Mouse (Mus musculus) forebrain, embryonic 12.5 days (tissue): Measurements from ENCODE around the gene Cdv3. TPM values are rescaled to one million over a fixed set of nuclear protein-coding genes. Genes with fewer than 3 reads are reported as not detected.

Experiments
- ATAC-seq: fragments of 200-750 bp; cut with Nextera tagmentation; 2 replicates; pipeline ENCODE4 v1.8.0; 2017; ENCODE audit warnings: moderate TSS enrichment; ENCODE audit not compliant: low FRiP score
- H3K27ac ChIP-seq: fragments of 300-500 bp; sonication (generic); 2 replicates; pipeline ENCODE4 v1.5.1; 2016; ENCODE audit warnings: mild to moderate bottlenecking
- H3K27me3 ChIP-seq: fragments of 300-500 bp; sonication (generic); 2 replicates; pipeline ENCODE4 v1.6.1; 2016; ENCODE audit warnings: mild to moderate bottlenecking
- H3K36me3 ChIP-seq: fragments of 300-500 bp; sonication (generic); replicated peaks from 2 replicates; pipeline ENCODE4 v1.6.1; 2016; ENCODE audit warnings: mild to moderate bottlenecking
- H3K4me1 ChIP-seq: fragments of 300-500 bp; sonication (generic); 2 replicates; pipeline ENCODE4 v1.6.1; 2016
- H3K4me2 ChIP-seq: fragments of 300-500 bp; sonication (generic); 2 replicates; pipeline ENCODE4 v1.6.1; 2016; ENCODE audit warnings: mild to moderate bottlenecking, moderate library complexity
- H3K4me3 ChIP-seq: fragments of 300-500 bp; sonication (generic); replicated peaks from 2 replicates; pipeline ENCODE4 v1.5.1; 2016; ENCODE audit warnings: mild to moderate bottlenecking
- H3K9ac ChIP-seq: fragments of 300-500 bp; sonication (generic); 2 replicates; pipeline ENCODE4 v1.6.1; 2016; ENCODE audit warnings: mild to moderate bottlenecking
- H3K9me3 ChIP-seq: fragments of 300-500 bp; sonication (generic); 2 replicates; pipeline ENCODE4 v1.6.1; 2016
- WGBS: fragments of 180-500 bp; shearing (Covaris S2); methylation state at CpG from one replicate; pipeline ENCODE4 v1.1.7; 2016; 5-methylcytosine and 5-hydroxymethylcytosine counted together
- polyA plus RNA-seq: library from polyadenylated mRNA; unstranded; fragments of >200 nt; fragmentation: Nextera tagmentation; extraction: Ambion mirVana; gene quantifications from 2 replicates; pipeline ENCODE4 v1.2.1, GENCODE M21; 2016

Gene Cdv3
- polyA plus RNA-seq, 1 experiment from 2014 or later, result 122 TPM

DNA sequence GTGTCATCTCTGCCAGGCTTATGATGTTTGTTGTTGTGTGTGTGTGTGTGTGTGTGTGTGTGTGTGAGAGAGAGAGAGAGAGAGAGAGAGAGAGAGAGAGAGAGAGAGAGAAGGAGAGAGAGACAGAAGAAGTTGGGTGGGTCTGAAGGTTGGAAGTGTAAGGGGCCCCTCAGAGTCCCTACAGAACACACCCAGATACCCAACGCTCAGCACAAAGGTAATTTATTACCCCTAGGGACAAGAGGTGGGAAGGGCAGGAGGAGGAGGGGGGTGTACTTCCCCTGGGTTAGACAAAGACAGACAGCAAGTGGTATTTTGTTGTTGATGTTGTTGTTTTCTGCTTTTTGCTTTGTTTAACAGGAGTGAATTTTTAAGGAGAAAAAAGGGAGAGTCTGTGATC is 20.0 kb upstream of the Cdv3 start:
- Histone ChIP-seq H3K4me3 (no peak overlapping the region), H3K4me1 (peaks cover 14% of the 10 kb centered on the region), H3K9me3 (no peaks in the 10 kb centered on the region), H3K27me3 (no peaks in the 10 kb centered on the region), H3K9ac (no peak overlapping the region), H3K27ac (no peak overlapping the region), H3K36me3 (no peaks in the 10 kb centered on the region), H3K4me2 (no peak overlapping the region)
- 45% methylated on average over 1 of the region's 1 CpGs for WGBS
- ATAC-seq, result no peak

DNA sequence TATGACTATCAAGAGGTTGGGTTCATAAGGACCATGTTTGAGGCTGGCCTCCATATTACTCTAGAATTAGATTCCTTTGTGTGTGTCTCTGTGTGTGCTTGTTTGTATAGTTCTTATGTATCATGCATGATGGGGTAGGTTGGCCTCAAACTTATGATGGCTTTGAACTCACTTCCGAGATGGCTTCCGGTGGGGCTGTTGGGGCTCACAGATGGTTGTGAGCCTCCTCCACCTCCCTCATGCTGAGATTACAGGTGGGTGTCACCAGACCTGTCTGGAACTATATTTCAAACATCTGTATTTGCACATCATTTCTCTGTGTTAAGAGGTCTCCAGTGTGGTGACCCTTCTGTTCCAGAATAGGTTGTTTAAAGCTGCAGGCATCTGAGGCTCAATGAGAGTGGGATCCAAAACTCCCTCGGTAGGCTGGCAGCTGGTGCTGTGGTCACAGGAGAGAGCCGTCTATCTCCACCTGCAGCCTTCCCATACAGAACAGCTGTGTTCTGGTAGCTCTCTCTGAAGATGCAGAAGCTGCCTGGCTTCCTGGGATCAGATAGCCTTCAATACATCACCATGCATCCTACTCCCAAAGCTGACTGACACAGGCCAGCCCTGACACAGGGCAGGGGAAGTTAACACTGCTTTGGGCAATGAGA is 18.6 kb upstream of the Cdv3 start:
- Histone ChIP-seq H3K27ac (no peak overlapping the region), H3K27me3 (no peaks in the 10 kb centered on the region), H3K4me2 (no peak overlapping the region), H3K9me3 (no peaks in the 10 kb centered on the region), H3K9ac (no peak overlapping the region), H3K4me3 (no peak overlapping the region), H3K36me3 (no peaks in the 10 kb centered on the region), H3K4me1 (peaks cover 14% of the 10 kb centered on the region)
- ATAC-seq, result no peak
- 83% methylated on average over 4 of the region's 4 CpGs for WGBS

DNA sequence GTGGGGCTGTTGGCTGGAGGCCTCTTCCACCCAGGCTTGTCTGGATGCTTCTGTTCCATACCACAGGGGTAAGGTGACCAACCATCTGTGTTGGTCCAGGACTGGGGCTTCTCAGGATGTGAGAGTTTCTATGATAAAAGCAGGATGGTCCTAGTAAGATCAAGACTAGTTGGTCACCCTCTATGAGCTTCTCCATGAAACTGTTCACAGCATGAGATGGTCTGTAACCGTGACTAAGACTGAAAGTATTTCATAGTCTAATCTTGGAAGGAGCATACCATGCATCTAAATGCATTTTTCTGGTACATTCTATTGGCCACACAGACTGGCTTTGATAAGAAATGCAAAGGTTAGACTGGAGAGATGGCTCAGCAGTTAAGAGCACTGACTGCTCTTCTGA is 17.9 kb upstream of the Cdv3 start:
- no peak for ATAC-seq
- H3K9ac ChIP-seq, result no peak overlapping the region
- WGBS, result 94% methylated on average over 1 of the region's 1 CpGs
- H3K27ac ChIP-seq, result no peak overlapping the region
- H3K4me3 ChIP-seq, result no peak overlapping the region
- no peak overlapping the region for H3K4me2 ChIP-seq
- H3K36me3 ChIP-seq, result no peaks in the 10 kb centered on the region
- no peaks in the 10 kb centered on the region for H3K27me3 ChIP-seq
- H3K9me3 ChIP-seq, result no peaks in the 10 kb centered on the region
- peaks cover 14% of the 10 kb centered on the region for H3K4me1 ChIP-seq

DNA sequence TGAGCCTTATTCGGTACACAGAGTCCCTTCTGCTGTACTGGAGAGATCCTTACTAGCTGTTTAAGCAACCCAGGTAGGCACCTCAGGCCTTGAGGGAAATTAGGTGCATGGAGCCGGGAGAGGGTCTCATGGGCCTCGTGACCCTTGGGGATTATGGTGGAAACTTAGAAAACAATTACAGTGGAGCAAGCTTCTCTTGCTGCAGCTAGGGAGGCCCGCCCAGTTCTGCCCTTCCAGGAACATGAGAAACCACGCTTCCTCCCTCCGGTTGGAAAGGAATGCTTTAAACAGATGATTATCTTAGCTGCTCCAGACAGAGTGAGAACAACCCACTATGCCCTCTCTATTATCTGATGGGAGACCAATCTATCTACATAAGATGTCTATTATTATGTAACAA is 17.3 kb upstream of the Cdv3 start:
- no peaks in the 10 kb centered on the region for H3K9me3 ChIP-seq
- 76% methylated on average over 6 of the region's 6 CpGs for WGBS
- H3K4me2 ChIP-seq, result no peak overlapping the region
- H3K4me3 ChIP-seq, result no peak overlapping the region
- no peaks in the 10 kb centered on the region for H3K36me3 ChIP-seq
- H3K27me3 ChIP-seq, result no peaks in the 10 kb centered on the region
- H3K27ac ChIP-seq, result no peak overlapping the region
- no peak for ATAC-seq
- no peak overlapping the region for H3K9ac ChIP-seq
- H3K4me1 ChIP-seq, result peaks cover 14% of the 10 kb centered on the region

DNA sequence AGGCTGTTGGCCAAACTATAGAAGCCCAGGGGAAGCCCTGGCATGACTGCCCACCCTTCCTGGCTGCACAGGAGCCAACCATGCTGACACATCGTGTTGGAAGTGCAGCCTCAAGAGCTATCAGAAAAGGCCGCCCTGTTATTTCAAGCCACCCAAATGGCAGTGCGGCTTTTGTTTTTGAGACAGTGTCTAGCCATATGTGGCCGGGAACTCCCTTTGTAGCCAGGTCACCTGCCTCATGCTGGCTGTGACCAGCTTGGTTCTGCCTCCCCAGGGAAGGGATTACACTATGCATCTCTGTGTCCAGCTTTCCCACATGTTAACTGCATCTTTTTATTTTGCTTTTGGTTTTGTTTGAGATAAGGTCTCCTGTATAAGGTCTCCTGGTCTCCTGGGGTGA is 14.9 kb upstream of the Cdv3 start:
- WGBS, result 84% methylated on average over 4 of the region's 4 CpGs
- H3K4me2 ChIP-seq, result no peak overlapping the region
- no peak for ATAC-seq
- no peak overlapping the region for H3K9ac ChIP-seq
- H3K27me3 ChIP-seq, result no peaks in the 10 kb centered on the region
- no peaks in the 10 kb centered on the region for H3K36me3 ChIP-seq
- H3K9me3 ChIP-seq, result no peaks in the 10 kb centered on the region
- H3K4me3 ChIP-seq, result no peak overlapping the region
- no peaks in the 10 kb centered on the region for H3K4me1 ChIP-seq
- H3K27ac ChIP-seq, result no peak overlapping the region

DNA sequence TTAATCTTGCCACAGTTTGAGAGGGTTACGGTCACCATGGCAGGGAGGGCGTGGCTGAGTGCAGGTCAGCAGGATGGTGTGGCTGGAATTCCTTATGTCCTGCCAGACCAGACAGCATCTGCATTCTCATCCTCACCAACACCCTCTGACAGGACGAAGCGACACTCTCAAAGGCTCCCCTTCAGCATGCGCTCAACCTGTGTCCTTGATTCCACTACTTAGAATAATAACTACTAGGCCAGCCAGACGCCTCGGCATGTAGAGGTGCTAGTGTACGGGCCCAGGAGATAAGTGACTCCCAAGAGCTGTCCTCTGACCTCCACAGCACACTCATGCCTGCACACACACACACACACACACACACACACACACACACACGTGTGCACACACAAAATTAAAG is 13.6 kb upstream of the Cdv3 start:
- WGBS, result 79% methylated on average over 9 of the region's 9 CpGs
- ATAC-seq, result no peak
- no peak overlapping the region for H3K9ac ChIP-seq
- no peak overlapping the region for H3K4me3 ChIP-seq
- H3K4me2 ChIP-seq, result no peak overlapping the region
- no peak overlapping the region for H3K27ac ChIP-seq
- no peaks in the 10 kb centered on the region for H3K4me1 ChIP-seq
- H3K27me3 ChIP-seq, result no peaks in the 10 kb centered on the region
- H3K9me3 ChIP-seq, result no peaks in the 10 kb centered on the region
- H3K36me3 ChIP-seq, result no peaks in the 10 kb centered on the region

DNA sequence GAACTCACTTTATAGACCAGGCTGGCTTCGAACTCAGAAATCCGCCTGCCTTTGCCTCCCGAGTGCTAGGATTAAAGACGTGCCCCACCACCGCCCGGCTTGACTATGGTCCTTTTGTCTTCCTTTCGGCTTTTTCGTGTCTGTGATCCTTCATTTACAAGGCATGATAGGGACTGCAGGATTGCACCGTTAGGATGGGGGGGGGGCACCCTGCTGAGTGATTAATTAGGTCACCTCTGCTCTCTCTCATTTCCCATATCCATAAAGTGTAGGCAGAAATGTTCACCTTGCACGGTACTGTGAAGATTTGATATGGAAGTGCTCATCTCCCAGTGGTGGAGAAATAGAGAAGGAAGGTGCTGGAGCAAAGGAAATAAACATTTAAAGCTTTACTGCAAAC is 13.0 kb upstream of the Cdv3 start:
- Histone ChIP-seq H3K4me2 (no peak overlapping the region), H3K9ac (no peak overlapping the region), H3K27me3 (no peaks in the 10 kb centered on the region), H3K4me3 (no peak overlapping the region), H3K36me3 (no peaks in the 10 kb centered on the region), H3K9me3 (no peaks in the 10 kb centered on the region), H3K27ac (no peak overlapping the region), H3K4me1 (no peaks in the 10 kb centered on the region)
- ATAC-seq, result no peak
- WGBS, result 49% methylated on average over 10 of the region's 10 CpGs

DNA sequence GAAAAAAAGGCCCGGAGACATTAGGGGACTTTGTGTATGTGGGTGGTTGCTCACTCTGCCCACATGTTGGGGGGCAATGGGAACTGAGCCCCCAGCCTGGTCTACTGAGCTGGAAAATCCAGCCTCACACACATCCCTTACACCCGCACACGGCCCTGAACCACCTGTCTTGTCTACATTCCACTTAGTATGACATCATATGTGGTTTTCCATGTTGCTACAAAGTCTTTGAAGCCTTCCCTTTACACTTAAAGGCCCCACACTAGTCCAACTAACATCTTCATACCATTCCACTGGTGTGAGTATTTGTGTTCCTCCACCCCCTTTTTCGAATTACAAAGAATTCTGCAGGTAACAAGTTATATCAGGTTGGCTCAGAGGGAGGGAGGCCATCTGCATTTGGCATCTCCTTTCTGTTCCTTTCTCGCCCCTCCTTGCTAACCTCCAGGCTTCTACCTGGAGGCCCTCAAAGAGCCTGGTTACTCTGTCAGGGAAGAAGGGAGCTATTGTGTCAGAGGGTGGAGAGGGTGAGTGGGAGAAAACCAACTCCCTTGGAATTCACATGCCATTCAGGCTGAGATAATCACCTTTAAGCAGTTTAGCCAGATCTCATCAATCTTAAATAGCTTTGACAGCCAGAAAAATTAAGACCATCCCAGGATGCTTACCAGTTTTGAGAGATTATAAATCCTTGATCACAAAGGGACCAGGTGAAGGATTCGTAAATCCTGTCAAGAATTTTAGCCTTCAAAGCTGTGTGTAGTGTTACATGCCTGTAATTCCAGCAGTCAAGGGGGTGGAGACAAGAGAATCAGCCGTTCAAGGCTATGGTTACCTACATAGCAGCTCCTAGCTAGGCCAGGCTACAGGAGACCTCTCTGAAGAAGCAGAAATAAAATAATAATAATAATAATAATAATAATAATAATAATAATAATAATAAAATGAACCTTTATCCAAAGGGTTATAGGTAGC is 11.0 kb upstream of the Cdv3 start:
- H3K9ac ChIP-seq, result no peak overlapping the region
- no peak for ATAC-seq
- H3K27ac ChIP-seq, result no peak overlapping the region
- no peaks in the 10 kb centered on the region for H3K27me3 ChIP-seq
- 66% methylated on average over 7 of the region's 7 CpGs for WGBS
- H3K36me3 ChIP-seq, result no peaks in the 10 kb centered on the region
- no peak overlapping the region for H3K4me2 ChIP-seq
- H3K4me1 ChIP-seq, result no peaks in the 10 kb centered on the region
- H3K4me3 ChIP-seq, result no peak overlapping the region
- no peaks in the 10 kb centered on the region for H3K9me3 ChIP-seq

DNA sequence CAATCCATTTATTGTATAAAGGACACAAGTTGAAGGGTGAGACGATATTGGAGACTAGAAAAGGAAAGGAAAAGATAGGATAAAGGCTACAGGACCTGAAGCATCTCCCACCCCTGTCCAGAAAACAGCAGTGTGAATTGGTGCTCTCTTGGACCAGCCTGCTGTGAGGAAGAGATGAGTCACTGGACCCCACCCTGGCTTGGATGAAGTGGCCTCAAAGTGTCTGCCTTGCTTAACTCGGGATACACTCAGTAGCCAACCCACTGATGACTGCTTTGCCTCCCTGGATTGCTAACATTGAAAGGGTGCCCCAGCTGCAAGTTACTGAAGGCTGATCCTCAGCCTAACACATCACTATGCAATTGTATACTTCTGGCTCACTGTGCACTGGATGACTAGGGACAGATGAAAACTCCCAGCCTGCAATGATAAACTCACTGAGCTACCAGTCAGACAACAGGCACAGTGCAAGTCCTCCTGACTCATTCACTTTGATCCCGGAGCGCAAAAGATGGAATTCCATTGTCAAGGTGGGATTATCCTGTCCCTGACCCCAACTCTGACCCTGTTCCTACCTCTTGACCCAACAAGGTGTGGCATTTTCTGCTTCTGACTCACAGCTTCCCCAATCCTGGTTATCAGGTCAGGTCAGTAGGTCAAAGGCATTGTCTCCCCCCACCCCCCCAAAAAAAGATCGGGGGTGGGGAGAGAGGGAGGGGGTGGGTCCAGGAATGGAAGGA is 6.8 kb upstream of the Cdv3 start:
- 82% methylated on average over 5 of the region's 5 CpGs for WGBS
- Histone ChIP-seq H3K4me3 (no peak overlapping the region), H3K4me1 (peaks cover 8% of the 10 kb centered on the region), H3K27ac (no peak overlapping the region), H3K27me3 (no peaks in the 10 kb centered on the region), H3K36me3 (0 out of 2 replicates have a peak, but pooled peaks cover 2% of the 10 kb centered on the region), H3K9me3 (no peaks in the 10 kb centered on the region), H3K4me2 (no peak overlapping the region), H3K9ac (no peak overlapping the region)
- no peak for ATAC-seq

DNA sequence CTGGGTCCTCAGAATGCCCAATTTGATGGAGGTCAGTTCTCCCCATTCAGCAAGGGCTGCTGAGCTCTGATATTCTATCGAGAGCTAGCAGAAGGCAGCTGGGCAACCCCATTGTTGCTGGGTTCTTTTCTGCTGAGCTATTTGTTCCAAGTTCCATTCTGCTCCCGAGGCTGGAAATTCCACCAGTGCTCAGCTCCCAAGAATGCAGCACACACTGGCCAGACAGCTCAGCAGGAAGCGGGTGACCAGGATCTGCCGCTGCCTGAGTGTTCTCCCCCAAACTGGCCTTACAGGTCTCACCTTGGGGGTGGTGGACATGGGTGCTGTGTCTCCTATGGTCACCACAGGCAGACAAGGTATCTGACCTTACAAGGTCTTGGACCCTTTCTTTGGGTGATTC is 4.3 kb upstream of the Cdv3 start:
- H3K36me3 ChIP-seq, result 0 out of 2 replicates have a peak, but pooled peaks cover 2% of the 10 kb centered on the region
- no peak overlapping the region for H3K9ac ChIP-seq
- H3K4me3 ChIP-seq, result no peak overlapping the region
- no peaks in the 10 kb centered on the region for H3K9me3 ChIP-seq
- 50% methylated on average over 4 of the region's 4 CpGs for WGBS
- no peak overlapping the region for H3K4me2 ChIP-seq
- H3K4me1 ChIP-seq, result peaks cover 18% of the 10 kb centered on the region
- H3K27me3 ChIP-seq, result no peaks in the 10 kb centered on the region
- H3K27ac ChIP-seq, result no peak overlapping the region
- ATAC-seq, result no peak

DNA sequence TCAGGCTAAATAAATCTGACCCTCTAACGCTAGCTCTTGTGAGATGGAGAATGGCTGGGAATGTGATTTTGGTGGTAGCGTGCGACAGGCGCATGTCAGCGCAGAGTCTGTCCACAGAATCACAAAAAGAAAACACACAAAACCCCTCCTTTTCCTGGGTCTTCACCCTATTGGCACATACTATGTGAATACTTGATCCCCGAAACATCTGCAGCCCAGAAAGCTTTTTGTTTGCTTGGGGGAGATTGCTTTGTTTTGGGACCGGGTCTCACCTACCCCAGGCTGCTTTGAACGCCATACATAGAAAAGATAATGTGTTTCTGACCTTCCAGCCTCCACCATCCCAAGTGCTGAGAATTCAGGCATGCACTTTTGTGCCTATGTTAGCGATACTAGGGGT is 716 bp upstream of the Cdv3 start:
- no peak for ATAC-seq
- WGBS, result 59% methylated on average over 9 of the region's 9 CpGs
- peak overlapping the region; percentile 21; the same call in 1 of the 2 replicates for H3K9ac ChIP-seq
- peaks cover 34% of the 10 kb centered on the region for H3K4me1 ChIP-seq
- H3K36me3 ChIP-seq, result peaks cover 11% of the 10 kb centered on the region
- H3K27ac ChIP-seq, result peak overlapping the region; percentile 56; the same call in 1 of the 2 replicates
- H3K9me3 ChIP-seq, result no peaks in the 10 kb centered on the region
- no peaks in the 10 kb centered on the region for H3K27me3 ChIP-seq
- H3K4me3 ChIP-seq, result peak overlapping the region; percentile 32
- H3K4me2 ChIP-seq, result peak overlapping the region; percentile 55

DNA sequence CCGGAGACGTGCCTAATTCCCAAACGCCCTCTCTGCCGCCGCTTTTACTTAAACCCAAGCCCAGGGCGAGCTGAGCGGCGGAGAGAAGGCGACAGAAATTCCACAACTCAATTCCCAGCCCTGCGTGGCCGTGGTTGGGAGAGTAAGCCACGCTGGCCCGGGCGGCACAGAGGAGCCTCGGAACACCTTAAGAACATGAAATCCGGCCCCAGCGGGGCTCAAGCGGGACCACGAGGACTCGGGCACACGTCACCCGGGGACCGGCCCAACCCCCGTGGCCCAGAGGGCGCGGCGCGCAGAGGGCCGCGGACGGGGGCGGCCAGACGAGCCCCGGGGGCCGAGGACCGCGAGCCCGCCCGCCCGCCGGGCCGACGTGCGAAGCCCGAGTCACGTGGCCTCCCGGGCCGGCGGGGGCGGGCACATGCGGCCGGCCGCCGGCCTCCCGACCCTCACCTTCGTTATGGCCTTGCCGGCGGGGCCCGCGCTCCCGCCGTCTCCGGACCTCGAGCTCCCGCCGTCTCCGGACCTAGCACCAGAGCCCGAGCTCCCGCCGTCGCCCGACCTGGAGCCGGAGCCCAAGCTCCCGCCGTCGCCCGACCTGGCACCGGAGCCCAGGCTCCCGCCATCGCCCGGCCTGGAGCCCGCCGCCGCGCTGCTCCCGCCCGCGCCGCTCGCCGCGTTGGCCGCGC is 895 bp downstream of the Cdv3 start:
- peak overlapping the region; percentile 96 for H3K9ac ChIP-seq
- peaks cover 30% of the 10 kb centered on the region for H3K4me1 ChIP-seq
- H3K4me2 ChIP-seq, result peak overlapping the region; percentile 82
- no peaks in the 10 kb centered on the region for H3K9me3 ChIP-seq
- ATAC-seq, result peak; percentile 30
- peak overlapping the region; percentile 98 for H3K27ac ChIP-seq
- WGBS, result 2% methylated on average over 92 of the region's 94 CpGs
- peak overlapping the region; percentile 90 for H3K4me3 ChIP-seq
- peaks cover 20% of the 10 kb centered on the region for H3K36me3 ChIP-seq
- no peaks in the 10 kb centered on the region for H3K27me3 ChIP-seq
